Mouse (Mus musculus) embryonic stem cell, embryonic (primary cell): ENCODE results near the gene Tbc1d22a.

ENCODE experiments used
- CTCF ChIA-PET, 4 experiments: fragments of 300-600 bp in 2 of 4; fragments of 350-600 bp in 2 of 4; sonication (Branson Sonifier 250); formaldehyde crosslinking; loops; one replicate each; lab custom pipeline; 2022; ENCODE audit warnings: inconsistent platforms in 2 of 4; lab: Charles Lee
- POLR2A ChIA-PET, 4 experiments: fragments of 300-600 bp in 2 of 4; fragments of 350-600 bp in 2 of 4; sonication (Branson Sonifier 250); formaldehyde crosslinking; loops; one replicate each; lab custom pipeline; 2022; ENCODE audit warnings: antibody characterized with exemption in 4 of 4, inconsistent platforms in 1 of 4; lab: Charles Lee

Gene Tbc1d22a

DNA sequence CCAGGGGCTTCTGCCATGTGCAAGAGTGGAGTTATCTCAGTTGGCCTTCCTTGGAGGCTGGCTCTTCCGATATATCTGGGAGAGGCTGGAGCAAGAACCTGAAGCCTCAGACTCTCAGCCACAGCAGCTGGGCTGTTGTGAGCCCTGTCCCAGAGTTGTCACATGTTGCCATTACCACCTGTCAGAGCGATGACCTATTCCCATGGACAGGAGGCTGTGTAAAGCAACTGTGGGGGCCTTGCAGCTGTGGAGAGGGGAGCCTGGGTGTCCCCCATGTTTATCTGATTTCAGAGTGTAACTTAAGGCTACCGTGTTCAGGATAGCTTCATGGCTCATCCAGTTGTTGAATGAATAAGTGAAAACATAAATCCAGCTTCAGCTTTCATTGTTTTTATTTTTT is 50.1 kb downstream of the Tbc1d22a start:
- POLR2A ChIA-PET: interaction anchor here in 2 of 4 experiments (0.7 to 3.2 kb wide), 5 partner anchors 9 to 337 kb away, joined by 3 to 13 read pairs (median 4); no protein-coding TSS in a partner anchor
- CTCF ChIA-PET: interaction anchor here in 2 of 4 experiments (0.6 to 1.1 kb wide), 3 partner anchors 11 to 485 kb away, joined by 3 to 4 read pairs (median 3); no protein-coding TSS in a partner anchor

DNA sequence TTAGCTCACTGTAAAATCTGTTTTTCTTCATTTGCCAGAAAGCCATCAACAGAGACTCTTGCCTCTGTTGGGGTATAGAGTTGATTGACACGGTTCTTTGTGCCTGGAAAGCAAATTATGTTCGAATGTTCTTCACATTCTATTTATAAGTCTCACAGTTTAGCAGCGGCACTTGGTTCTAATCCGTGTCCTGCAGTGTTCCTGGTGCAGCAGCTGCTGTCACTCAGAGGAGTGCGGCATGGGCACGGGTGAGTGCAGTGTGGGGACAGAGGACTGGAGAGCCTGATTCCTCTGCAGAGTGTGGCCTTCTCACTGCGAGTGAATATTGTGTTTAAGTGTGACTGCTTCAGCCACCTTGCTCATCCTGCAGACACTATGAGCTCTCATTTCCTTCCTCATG is 50.5 kb downstream of the Tbc1d22a start:
- ChIA-PET CTCF (interaction anchor here in 1 of 4 experiments (0.6 to 0.7 kb wide), 2 partner anchors 14 to 484 kb away, joined by 3 to 4 read pairs; no protein-coding TSS in a partner anchor), POLR2A (interaction anchor here in 2 of 4 experiments (0.7 to 3.2 kb wide), 3 partner anchors 17 to 336 kb away, joined by 3 to 13 read pairs (median 4); no protein-coding TSS in a partner anchor)

DNA sequence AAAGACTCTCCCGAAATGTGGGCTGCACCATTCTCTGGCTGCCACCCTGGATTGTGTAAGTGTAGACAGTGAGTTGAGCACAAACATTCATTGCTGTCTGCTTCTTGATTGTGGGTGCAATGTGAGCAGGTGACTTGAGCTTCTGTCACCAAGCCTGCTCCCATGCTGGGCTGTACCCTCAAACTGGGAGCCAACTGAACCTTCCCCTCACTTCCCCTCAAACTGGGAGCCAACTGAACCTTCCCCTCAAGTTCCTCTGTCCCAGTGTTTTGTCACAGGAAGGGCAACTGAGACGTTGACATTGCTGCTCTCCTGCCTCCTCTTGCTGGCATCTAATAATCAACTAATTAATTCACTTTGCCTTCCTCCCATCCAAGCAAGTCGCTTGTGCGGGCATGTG is 52.7 kb downstream of the Tbc1d22a start:
- CTCF ChIA-PET: no interaction called here
- POLR2A ChIA-PET: interaction anchor here in 1 of 4 experiments (0.7 kb wide), 1 partner anchor 310 kb away, joined by 3 read pairs; no protein-coding TSS in a partner anchor

DNA sequence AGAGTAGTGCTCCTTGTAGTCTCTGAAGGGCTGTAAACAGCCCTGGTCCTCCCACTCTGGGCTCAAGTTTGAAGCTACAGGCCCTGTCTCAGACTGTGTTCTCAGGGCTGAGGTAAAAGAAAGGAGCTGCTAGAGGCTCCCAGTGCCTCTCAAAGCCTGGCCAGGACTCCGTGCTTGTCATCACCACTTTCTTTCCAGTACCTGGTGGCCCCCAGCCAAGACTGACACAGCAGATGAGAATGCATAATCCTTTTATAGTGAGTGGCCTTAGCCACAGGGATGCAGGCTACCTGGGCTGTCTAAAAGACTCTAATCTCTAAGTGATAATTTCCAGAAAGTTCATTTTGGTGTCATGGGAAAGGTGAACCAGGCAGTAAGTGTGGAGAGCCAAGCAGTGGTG is 54.3 kb downstream of the Tbc1d22a start:
- CTCF ChIA-PET: no interaction called here
- POLR2A ChIA-PET: interaction anchor here in 2 of 4 experiments (1.2 to 3.6 kb wide), 4 partner anchors 12 to 26 kb away, joined by 3 to 16 read pairs (median 4); no protein-coding TSS in a partner anchor

DNA sequence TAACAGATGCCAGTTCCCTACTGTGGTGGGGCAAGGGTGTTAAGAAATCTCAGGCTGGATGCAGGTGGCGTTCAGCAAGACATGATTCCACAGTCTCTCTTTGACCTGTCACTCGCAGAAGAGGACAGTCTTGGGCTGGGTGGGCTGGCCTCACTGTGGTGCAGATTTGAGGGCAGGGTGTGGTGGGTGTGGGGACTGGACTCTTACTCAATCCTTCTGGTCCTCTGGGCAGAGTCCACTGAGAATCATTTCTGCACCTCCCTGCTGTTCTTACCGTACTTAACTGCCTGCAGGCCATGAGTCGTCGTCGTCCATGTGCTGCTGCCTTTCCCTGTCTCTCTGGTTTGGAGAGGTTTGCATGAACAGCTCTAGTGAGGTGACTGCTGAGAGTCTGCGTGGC is 61.5 kb downstream of the Tbc1d22a start:
- ChIA-PET POLR2A (interaction anchor here in 1 of 4 experiments (2.2 kb wide), 1 partner anchor 8 kb away, joined by 10 read pairs; no protein-coding TSS in a partner anchor), CTCF (interaction anchor here in 2 of 4 experiments (0.7 to 1.1 kb wide), 4 partner anchors 19 to 39 kb away, joined by 3 read pairs; no protein-coding TSS in a partner anchor)

DNA sequence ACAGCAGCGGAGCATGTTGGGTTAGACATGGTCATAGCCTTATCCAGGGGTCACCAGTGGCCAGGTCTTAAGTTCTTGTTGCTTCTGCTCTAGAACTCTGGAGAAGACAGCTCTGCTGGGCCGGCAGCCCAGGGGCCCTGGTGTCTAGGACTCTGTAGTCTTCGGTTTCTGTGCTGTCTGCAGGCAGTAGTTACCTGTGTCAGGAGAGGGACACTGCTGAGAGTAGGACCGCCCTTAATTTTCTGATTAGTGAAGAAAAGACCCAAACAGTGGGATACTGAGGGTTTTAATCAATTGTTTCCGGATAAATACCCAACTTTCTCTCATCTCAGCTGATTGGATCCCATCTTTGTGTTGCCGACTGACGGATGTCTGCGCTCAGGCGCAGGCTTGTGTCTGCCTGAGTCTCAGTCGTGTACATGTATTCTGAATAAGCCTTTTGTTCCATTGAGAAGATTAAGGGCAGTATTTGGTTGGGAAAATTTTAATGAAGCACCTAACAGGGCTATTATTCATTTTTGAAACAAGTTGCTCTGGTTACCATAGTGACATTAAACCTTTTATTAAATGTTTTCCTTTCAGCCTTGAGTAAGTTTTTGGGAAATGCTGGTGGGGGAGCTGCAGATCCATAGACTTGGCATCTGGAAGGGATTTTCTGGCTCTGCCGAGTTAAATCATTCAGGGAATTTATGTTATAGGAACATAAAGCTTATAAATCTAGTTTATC is 62.4 kb downstream of the Tbc1d22a start:
- CTCF ChIA-PET: no interaction called here

DNA sequence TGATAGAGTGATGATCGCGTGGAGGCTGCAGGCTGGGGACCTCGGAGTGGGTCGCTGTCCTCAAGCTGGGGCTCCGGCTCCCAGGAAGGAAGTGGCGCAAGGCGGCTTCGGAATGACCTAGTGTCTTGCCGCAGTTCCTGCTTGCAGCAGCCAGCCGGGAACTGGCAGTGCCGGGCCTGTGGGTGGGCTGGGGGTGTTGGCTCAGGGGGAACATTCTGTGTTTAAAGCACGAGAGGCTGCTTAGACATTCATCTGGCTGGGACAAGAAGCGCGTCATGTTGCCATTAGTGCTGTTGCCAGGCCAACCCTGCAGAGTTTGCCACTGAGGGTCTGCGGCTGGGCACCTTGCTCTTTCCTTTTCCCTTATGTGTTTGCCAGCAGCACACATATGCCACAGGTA is 63.2 kb downstream of the Tbc1d22a start:
- CTCF ChIA-PET: no interaction called here
- POLR2A ChIA-PET: interaction anchor here in 1 of 4 experiments (0.7 to 1.5 kb wide), 4 partner anchors 8 to 195 kb away, joined by 3 to 4 read pairs (median 4); no protein-coding TSS in a partner anchor

More for the DNA sequence above, 62.4 kb downstream of the Tbc1d22a start:
- POLR2A ChIA-PET: interaction anchor here in 1 of 4 experiments (1.2 to 1.5 kb wide), 3 partner anchors 8 to 86 kb away, joined by 3 to 4 read pairs (median 4); no protein-coding TSS in a partner anchor

DNA sequence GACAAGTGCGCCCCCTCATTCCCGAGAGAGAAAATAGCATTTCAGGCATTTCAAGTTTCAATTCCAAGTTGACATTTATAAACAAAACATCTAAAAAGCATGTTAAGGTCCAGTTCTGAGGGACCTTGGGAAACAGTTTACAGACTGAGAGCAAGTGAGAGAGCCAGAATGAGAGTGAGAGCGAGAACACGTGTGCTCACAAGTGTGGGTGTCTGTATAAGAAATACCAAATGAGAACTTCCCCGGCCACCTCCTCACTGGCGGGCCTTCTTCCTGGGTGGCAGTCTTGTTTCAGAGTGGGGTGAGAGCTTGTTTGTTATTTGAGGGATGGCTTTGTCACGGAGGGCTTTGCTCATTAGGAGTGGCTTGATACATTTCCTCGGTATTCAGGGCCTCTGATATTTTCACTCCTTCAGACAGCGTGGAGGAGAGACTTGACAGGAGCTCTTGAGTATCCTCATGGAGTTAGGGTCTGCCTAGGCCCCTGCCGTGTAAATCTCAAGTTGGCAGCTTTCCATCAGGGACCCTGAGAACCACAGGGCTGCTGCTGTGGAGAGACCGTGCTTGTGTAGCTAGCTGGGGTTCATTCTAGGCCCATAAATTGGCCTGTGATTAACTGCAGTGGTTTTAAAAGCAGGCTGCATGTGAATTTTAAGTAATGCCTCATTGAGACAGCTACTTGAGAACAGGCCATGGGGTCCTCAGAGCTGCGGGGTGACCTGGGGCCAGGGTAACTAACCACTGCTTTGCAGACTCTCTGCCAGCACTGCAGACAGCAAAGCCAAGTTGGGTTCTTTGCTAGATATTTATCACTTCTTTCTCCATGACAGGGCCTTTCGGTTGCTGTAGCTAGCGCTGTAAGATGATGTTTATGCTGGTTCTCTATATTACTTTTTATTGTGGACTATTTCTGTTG is 65.1 kb downstream of the Tbc1d22a start:
- ChIA-PET POLR2A (no interaction called here), CTCF (no interaction called here)

DNA sequence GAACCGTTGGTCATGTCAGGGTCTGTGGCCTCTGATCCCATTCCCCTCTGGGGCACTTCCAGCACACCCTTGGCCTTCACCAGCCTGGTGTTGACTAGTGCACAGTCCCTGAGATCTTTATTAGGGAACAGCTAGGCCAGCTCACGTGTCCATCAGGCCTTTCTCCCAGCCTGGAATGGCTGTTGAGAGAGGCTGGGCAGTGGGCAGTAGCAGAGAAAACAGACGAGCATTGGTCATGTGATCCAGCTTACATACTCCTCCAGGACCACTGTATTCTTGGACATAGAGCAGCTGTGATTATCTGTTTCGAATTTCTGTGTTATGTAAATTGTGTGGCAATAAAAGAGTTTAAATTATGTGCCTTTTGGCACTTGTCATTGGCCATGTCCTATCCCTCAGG is 65.9 kb downstream of the Tbc1d22a start:
- POLR2A ChIA-PET: interaction anchor here in 1 of 4 experiments (0.5 to 3.8 kb wide), 2 partner anchors 16 to 1098 kb away, joined by 3 to 13 read pairs; no protein-coding TSS in a partner anchor
- CTCF ChIA-PET: no interaction called here

DNA sequence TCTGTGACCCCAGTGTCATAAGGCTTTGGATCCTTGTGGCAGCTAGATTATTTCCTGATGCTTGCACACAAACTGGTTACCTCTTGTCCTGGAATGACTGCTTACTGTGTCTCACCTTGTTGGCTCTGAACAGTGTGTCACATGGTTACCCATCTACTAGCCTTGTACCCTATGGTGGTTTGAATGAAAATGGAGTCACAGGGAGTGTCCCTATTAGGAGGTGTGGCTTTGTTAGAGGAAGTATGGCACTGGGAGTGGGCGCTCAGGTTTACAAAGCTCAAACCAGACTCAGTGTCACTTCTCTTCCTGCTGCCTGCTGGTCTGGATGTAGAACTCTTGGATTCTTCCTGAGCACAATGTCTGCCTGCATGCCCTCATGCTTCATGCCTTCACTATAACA is 69.0 kb downstream of the Tbc1d22a start:
- POLR2A ChIA-PET: interaction anchor here in 3 of 4 experiments (0.5 to 3.8 kb wide), 19 partner anchors 8 to 604 kb away, joined by 3 to 16 read pairs (median 3); partner anchors contain the start of gene Tbc1d22a (in 1 of the 3)

DNA sequence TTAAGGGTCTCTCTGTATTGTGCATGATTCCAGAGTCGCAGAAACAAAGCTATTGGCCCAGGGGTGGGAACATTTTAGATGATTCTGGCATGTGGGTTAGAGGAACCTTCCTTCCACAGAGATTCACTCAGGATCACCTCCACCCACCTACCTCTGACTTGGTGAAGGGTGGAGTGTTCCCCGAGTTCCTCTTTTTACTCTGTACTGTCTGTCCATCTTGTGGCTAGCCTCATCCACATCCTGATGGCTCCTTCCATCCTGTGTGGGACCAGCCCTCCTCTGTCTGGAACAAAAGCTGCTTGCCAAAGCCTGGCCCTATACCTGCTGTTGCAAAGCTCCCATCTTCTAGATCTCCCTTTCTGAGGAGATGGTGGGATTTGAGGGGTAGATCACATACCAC is 71.0 kb downstream of the Tbc1d22a start:
- ChIA-PET POLR2A (interaction anchor here in 2 of 4 experiments (1.4 to 3.2 kb wide), 4 partner anchors 8 to 12 kb away, joined by 4 to 13 read pairs (median 10); no protein-coding TSS in a partner anchor), CTCF (interaction anchor here in 2 of 4 experiments (0.6 kb wide), 2 partner anchors 243 to 651 kb away, joined by 3 to 6 read pairs; no protein-coding TSS in a partner anchor)

More for the DNA sequence above, 69.0 kb downstream of the Tbc1d22a start:
- CTCF ChIA-PET: interaction anchor here in 2 of 4 experiments (1.1 to 1.7 kb wide), 3 partner anchors 12 to 19 kb away, joined by 3 to 7 read pairs (median 5); no protein-coding TSS in a partner anchor

DNA sequence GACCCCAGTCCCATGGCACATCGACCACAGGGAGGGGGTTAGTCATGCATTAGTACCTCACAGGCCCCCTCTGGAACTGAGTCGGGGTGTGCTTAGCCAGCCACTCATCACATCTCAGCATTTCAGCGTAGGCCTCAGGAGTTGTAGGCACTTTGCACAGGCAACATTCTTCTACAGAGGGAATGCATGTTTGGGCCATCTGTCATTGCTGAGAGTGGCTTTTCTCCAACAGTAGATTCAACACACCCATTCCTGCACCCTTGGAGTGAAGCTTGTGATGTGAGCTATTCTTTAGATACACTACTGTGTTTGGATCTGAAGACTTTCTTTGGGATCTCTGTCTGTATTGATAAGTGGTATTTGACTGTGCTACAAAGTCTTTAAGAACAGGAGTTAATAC is 75.8 kb downstream of the Tbc1d22a start:
- ChIA-PET POLR2A (interaction anchor here in 1 of 4 experiments (0.6 kb wide), 1 partner anchor 122 kb away, joined by 3 read pairs; no protein-coding TSS in a partner anchor), CTCF (interaction anchor here in 2 of 4 experiments (0.6 to 1.1 kb wide), 2 partner anchors 50 to 68 kb away, joined by 3 to 4 read pairs; no protein-coding TSS in a partner anchor)

DNA sequence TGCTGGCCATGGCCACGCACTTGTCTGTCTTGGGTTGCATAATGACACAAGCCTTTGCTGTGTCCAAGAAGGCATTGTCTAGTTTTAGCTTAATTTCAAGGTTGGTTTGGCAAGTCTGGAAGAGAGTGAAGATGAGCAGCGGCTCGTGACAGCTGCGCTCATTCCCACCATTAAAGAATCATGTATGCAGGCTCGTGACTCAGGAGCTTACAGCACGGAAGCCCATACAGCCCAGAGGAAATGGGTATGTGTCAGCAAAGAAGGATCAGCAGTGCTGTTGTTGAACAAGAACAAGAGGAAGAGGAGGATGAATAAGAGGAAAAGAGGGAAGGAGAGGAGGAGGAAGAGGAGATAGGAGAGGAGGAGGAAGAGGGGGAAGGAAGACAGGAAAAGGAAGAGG is 78.0 kb downstream of the Tbc1d22a start:
- POLR2A ChIA-PET: interaction anchor here in 1 of 4 experiments (2.4 kb wide), 1 partner anchor 10 kb away, joined by 9 read pairs; no protein-coding TSS in a partner anchor
- CTCF ChIA-PET: interaction anchor here in 1 of 4 experiments (1.2 to 1.5 kb wide), 2 partner anchors 11 to 52 kb away, joined by 3 read pairs; no protein-coding TSS in a partner anchor

DNA sequence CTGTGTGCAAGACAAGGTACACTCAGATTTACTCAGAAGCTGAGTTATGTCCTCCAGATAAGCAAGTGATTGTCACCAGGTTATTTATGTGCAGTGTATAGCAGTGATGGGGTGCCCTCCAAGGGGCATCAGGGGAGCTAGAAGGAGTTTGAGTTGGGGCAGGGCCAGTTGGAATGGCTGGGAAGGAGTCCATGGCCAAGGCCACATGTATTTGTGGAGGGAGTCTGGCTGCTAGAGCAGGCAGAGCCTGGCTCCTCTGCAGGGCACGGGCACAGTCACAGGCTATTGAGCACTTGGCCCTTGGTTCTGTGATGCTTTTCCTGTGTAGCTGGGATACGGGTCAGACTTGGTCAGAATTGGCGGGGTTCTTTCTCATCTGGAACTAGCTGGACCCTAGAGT is 80.2 kb downstream of the Tbc1d22a start:
- CTCF ChIA-PET: no interaction called here
- POLR2A ChIA-PET: interaction anchor here in 2 of 4 experiments (2.6 to 2.9 kb wide), 2 partner anchors 9 to 11 kb away, joined by 6 to 10 read pairs; no protein-coding TSS in a partner anchor

DNA sequence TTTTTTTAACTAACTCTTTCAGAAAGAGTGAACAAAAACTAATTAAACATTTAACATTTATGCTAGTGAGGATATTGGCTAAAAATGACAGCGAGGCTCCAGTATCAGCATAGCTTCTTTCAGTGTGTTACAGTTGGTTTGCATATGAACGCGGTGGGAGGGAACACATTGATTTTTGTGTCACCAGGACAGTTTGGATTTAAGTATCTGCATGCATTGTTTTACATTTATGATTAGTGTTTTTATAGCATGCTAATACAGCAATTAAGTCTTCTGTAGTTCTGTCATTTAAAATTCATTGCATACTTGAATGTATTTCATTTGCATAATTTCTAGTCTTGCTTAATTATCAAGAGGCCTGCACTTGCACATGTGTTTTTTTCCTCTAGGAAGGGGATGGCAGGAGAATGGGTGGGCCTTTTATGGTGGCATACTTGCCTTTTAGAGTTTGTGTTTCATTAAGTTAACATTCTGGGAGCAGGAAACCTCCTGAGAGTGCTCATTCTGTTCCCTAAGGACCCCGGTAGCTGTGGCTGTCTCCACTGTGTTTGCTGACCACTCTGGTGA is 81.5 kb downstream of the Tbc1d22a start:
- ChIA-PET CTCF (no interaction called here), POLR2A (interaction anchor here in 1 of 4 experiments (2.6 kb wide), 1 partner anchor 11 kb away, joined by 10 read pairs; no protein-coding TSS in a partner anchor)

DNA sequence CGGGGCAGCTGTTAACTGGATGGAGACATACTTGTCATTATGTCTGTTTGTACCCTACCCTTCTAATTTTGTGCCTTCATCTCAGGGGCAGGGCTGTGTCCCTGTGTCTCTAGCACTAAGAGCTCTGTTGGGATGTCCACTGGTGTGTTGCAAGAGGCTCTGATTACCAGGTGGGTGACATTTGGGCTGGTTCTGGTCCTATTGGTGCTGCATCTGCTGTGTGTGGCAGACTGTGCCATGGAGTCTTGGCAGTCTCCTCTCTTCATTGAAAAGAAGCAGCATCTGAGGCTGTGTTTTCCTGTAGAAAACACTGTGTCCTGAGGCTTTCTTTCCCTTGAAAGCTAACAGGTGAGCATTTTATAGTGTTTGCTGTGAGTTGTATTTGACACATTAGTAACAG is 83.0 kb downstream of the Tbc1d22a start:
- ChIA-PET CTCF (no interaction called here), POLR2A (no interaction called here)

DNA sequence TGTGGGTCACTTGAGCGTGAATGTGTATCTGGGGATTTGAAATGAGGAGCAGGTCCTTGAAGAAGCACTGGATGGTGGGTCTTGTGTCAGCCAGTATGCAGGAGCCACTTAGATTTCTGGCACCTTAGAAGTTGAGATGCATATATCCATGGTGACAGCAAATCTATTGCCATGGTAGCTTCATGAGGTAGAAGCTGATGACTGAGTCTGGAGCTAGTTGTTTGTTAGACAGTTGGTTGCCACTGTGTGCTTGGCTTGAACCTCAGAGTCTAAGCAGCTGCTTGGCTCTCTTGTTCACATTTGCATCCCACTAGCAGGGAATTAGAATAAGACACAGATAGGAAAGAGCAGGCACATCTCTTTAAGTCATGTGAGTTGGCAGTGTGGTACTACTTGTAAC is 89.6 kb downstream of the Tbc1d22a start:
- CTCF ChIA-PET: no interaction called here
- POLR2A ChIA-PET: interaction anchor here in 1 of 4 experiments (1.1 kb wide), 1 partner anchor 16 kb away, joined by 3 read pairs; no protein-coding TSS in a partner anchor
